Mouse (Mus musculus): ENCODE measurements around the gene Mmp2.

- no peak for TF ChIP-seq CTCF (IDR thresholded peaks at IDR 0.05; ENCODE audit: borderline replicate concordance, insufficient read depth, low read length)
- TF ChIP-seq POLR2A (IDR thresholded peaks at IDR 0.05; ENCODE audit: low read depth, low read length), result no peak
Observed at GRCm38 (mm10) chr8:92793852-92794580, 33.1 kb upstream of the Mmp2 start.
